Mouse (Mus musculus): ENCODE measurements around the gene Gm11562. TPM values are rescaled to one million over a fixed set of nuclear protein-coding genes. Genes with fewer than 3 reads are reported as not detected.

Gene Gm11562
- total and polyA plus RNA-seq, 3 experiments: not detected

GRCm38 (mm10) chr11:99583245-99583704 lies 37.0 kb downstream of the Gm11562 start, which contains the start of gene Krtap1-4:
Gene Krtap1-4, minus strand, starts transcription at chr11:99583654.
- no peaks in the 10 kb centered on the region for H3K79me2 ChIP-seq (ENCODE audit: control insufficient read depth, insufficient read depth, low read length, poor library complexity)
- no peak within 1 kb of the TSS for H3K4me3 ChIP-seq (ENCODE audit: control insufficient read depth in 1 of 2, insufficient read depth in 1 of 2, low read depth in 2 of 2, low read length in 2 of 2)
- no peaks in the 10 kb centered on the region for H3K9me3 ChIP-seq (replicated peaks; ENCODE audit: insufficient read depth, low read length)
- no peaks in the 10 kb centered on the region for H3K36me3 ChIP-seq (ENCODE audit: control insufficient read depth in 1 of 2, insufficient read depth in 2 of 2, low read length in 2 of 2)
- no peaks in the 10 kb centered on the region for H3K27me3 ChIP-seq (ENCODE audit: control insufficient read depth in 1 of 2, insufficient read depth in 2 of 2, low read length in 2 of 2)
- DNase-seq (ENCODE audit: low read depth, low spot score): no peak
- H3K27ac ChIP-seq (ENCODE audit: control insufficient read depth, low read depth, low read length): no peak within 1 kb of the TSS
- H3K9ac ChIP-seq (ENCODE audit: control insufficient read depth, low read depth, low read length, poor library complexity, severe bottlenecking): no peak within 1 kb of the TSS
- H3K4me1 ChIP-seq (ENCODE audit: control insufficient read depth in 1 of 2, insufficient read depth in 2 of 2, low read length in 2 of 2): no peaks in the 10 kb centered on the region
- TF ChIP-seq GATA1 (IDR thresholded peaks at IDR 0.05; ENCODE audit: low read depth, low read length): no peak
- TF ChIP-seq TBP (IDR thresholded peaks at IDR 0.05; ENCODE audit: low read depth, low read length): no peak
- no peak for TF ChIP-seq CTCF (IDR thresholded peaks at IDR 0.05 in 2 of 3, conservative IDR thresholded peaks at IDR 0.05 in 1 of 3; ENCODE audit: control insufficient read depth in 1 of 3, insufficient read depth in 1 of 3, low read depth in 2 of 3, low read length in 3 of 3, poor library complexity in 1 of 3, severe bottlenecking in 1 of 3)
- no peak for TF ChIP-seq MYC (IDR thresholded peaks at IDR 0.05; ENCODE audit: low read depth, low read length)

GRCm38 (mm10) chr11:99581564-99581963 lies 38.7 kb downstream of the Gm11562 start:
- H3K27ac ChIP-seq (ENCODE audit: control insufficient read depth, low read depth, low read length): no peak overlapping the region
- no peak overlapping the region for H3K9ac ChIP-seq (ENCODE audit: control insufficient read depth, low read depth, low read length, poor library complexity, severe bottlenecking)
- H3K9me3 ChIP-seq (replicated peaks; ENCODE audit: insufficient read depth, low read length): no peaks in the 10 kb centered on the region
- DNase-seq (ENCODE audit: low read depth, low spot score): no peak
- H3K4me3 ChIP-seq (ENCODE audit: control insufficient read depth in 1 of 2, insufficient read depth in 1 of 2, low read depth in 2 of 2, low read length in 2 of 2): no peak overlapping the region
- no peaks in the 10 kb centered on the region for H3K36me3 ChIP-seq (ENCODE audit: control insufficient read depth in 1 of 2, insufficient read depth in 2 of 2, low read length in 2 of 2)
- H3K4me1 ChIP-seq (ENCODE audit: control insufficient read depth in 1 of 2, insufficient read depth in 2 of 2, low read length in 2 of 2): no peaks in the 10 kb centered on the region
- H3K27me3 ChIP-seq (ENCODE audit: control insufficient read depth in 1 of 2, insufficient read depth in 2 of 2, low read length in 2 of 2): no peaks in the 10 kb centered on the region
- H3K79me2 ChIP-seq (ENCODE audit: control insufficient read depth, insufficient read depth, low read length, poor library complexity): no peaks in the 10 kb centered on the region
- TF ChIP-seq TCF12 (IDR thresholded peaks at IDR 0.05; ENCODE audit: low read depth, low read length): no peak
- no peak for TF ChIP-seq TAL1 (IDR thresholded peaks at IDR 0.05; ENCODE audit: low read length)
- no peak for TF ChIP-seq MYB (IDR thresholded peaks at IDR 0.05; ENCODE audit: low read depth, low read length)

- Histone ChIP-seq H3K9ac (ENCODE audit: control insufficient read depth, low read depth, low read length, poor library complexity, severe bottlenecking) (no peak overlapping the region), H3K9me3 (replicated peaks; ENCODE audit: insufficient read depth, low read length) (no peaks in the 10 kb centered on the region), H3K4me1 (ENCODE audit: control insufficient read depth in 1 of 2, insufficient read depth in 2 of 2, low read length in 2 of 2) (no peaks in the 10 kb centered on the region), H3K4me3 (ENCODE audit: control insufficient read depth in 1 of 2, insufficient read depth in 1 of 2, low read depth in 2 of 2, low read length in 2 of 2) (no peak overlapping the region), H3K79me2 (ENCODE audit: control insufficient read depth, insufficient read depth, low read length, poor library complexity) (no peaks in the 10 kb centered on the region), H3K36me3 (ENCODE audit: control insufficient read depth in 1 of 2, insufficient read depth in 2 of 2, low read length in 2 of 2) (no peaks in the 10 kb centered on the region), H3K27ac (ENCODE audit: control insufficient read depth, low read depth, low read length) (no peak overlapping the region), H3K27me3 (ENCODE audit: control insufficient read depth in 1 of 2, insufficient read depth in 2 of 2, low read length in 2 of 2) (no peaks in the 10 kb centered on the region)
- TF ChIP-seq MYC (IDR thresholded peaks at IDR 0.05; ENCODE audit: low read depth, low read length) (no peak), USF2 (IDR thresholded peaks at IDR 0.05; ENCODE audit: borderline replicate concordance in 1 of 2, insufficient read depth in 1 of 2, low read depth in 1 of 2, low read length in 2 of 2) (no peak), MAFK (IDR thresholded peaks at IDR 0.05; ENCODE audit: borderline replicate concordance, low read depth, low read length) (no peak), TBP (IDR thresholded peaks at IDR 0.05; ENCODE audit: low read depth, low read length) (no peak), GABPA (IDR thresholded peaks at IDR 0.05; ENCODE audit: low read depth, low read length) (no peak), POLR2AphosphoS5 (IDR thresholded peaks at IDR 0.05; ENCODE audit: borderline replicate concordance, low read depth, low read length) (no peak), SIN3A (IDR thresholded peaks at IDR 0.05; ENCODE audit: low read length) (no peak), CTCF (IDR thresholded peaks at IDR 0.05 in 2 of 3, conservative IDR thresholded peaks at IDR 0.05 in 1 of 3; ENCODE audit: control insufficient read depth in 1 of 3, insufficient read depth in 1 of 3, low read depth in 2 of 3, low read length in 3 of 3, poor library complexity in 1 of 3, severe bottlenecking in 1 of 3) (no peak), TAL1 (IDR thresholded peaks at IDR 0.05; ENCODE audit: low read length) (no peak), KAT2A (conservative IDR thresholded peaks at IDR 0.05; ENCODE audit: low read depth, low read length) (no peak), ZC3H11A (IDR thresholded peaks at IDR 0.05; ENCODE audit: low read depth, low read length) (no peak), TCF12 (IDR thresholded peaks at IDR 0.05; ENCODE audit: low read depth, low read length) (no peak), E2F4 (IDR thresholded peaks at IDR 0.05; ENCODE audit: borderline replicate concordance, low read depth, low read length) (no peak), ZKSCAN1 (IDR thresholded peaks at IDR 0.05; ENCODE audit: low read depth, low read length) (no peak), ZMIZ1 (IDR thresholded peaks at IDR 0.05; ENCODE audit: low read depth, low read length) (no peak)
- no peak for DNase-seq (ENCODE audit: low read depth, low spot score)
These were observed 39.2 kb downstream of the Gm11562 start for GRCm38 (mm10) chr11:99581051-99581450.
